Mouse (Mus musculus) B cell, adult 67 days (primary cell): ENCODE measurements around the gene Olfr1377. TPM values are rescaled to one million over a fixed set of nuclear protein-coding genes. Genes with fewer than 3 reads are reported as not detected.

Source experiments
- total RNA-seq, 2 experiments: library from RNA; stranded (reverse); gene quantifications; 4 replicates each; pipeline ENCODE4 v1.2.4; 2023

Olfr1377 gene
- total RNA-seq, result not detected

GRCm38 (mm10) chr11:50981667-50982066 lies at the start of gene Olfr1377:
Olfr1377 (plus strand) TSS chr11:50981967.

GRCm38 (mm10) chr11:50943506-50943905 lies 38.3 kb upstream of the Olfr1377 start, which contains the start of gene 4933414I15Rik:
4933414I15Rik (minus strand) TSS chr11:50943765.

GRCm38 (mm10) chr11:50953665-50954064 lies 28.1 kb upstream of the Olfr1377 start, which contains the start of gene Prop1:
Prop1 (minus strand) TSS chr11:50953765.

GRCm38 (mm10) chr11:50966230-50966629 lies 15.5 kb upstream of the Olfr1377 start, which contains the start of gene Olfr1378:
Olfr1378 (plus strand) TSS chr11:50966530.

GRCm38 (mm10) chr11:51003296-51003695 lies 21.5 kb downstream of the Olfr1377 start, which contains the start of gene Olfr51:
Olfr51 (plus strand) TSS chr11:51003596.

GRCm38 (mm10) chr11:51013936-51014335 lies 32.2 kb downstream of the Olfr1377 start, which contains the start of gene Olfr54:
Olfr54 (plus strand) TSS chr11:51014236.

Other genes starting within 250 kb of the Olfr1377 start
- gene Zfp354c, start 154.2 kb upstream of the Olfr1377 start, total RNA-seq, result 10 to 100 TPM in 1 of 2 experiments, 1 to 10 TPM in 1; 8.3 to 10.1 TPM
- gene Zfp879, start 140.4 kb upstream of the Olfr1377 start, total RNA-seq, result under 1 TPM in 1 of 2 experiments, not detected in 1; 0.58 TPM
- 10 to 100 TPM; 41.7 to 44.7 TPM for gene Grm6, start 131.3 kb upstream of the Olfr1377 start, total RNA-seq
- under 1 TPM; 0.26 to 0.56 TPM for gene Zfp454, start 94.3 kb upstream of the Olfr1377 start, total RNA-seq
- 1 to 10 TPM; 2.5 to 4.0 TPM for gene Zfp2, start 65.8 kb upstream of the Olfr1377 start, total RNA-seq
- 1 to 10 TPM in 1 of 2 experiments, under 1 TPM in 1; 0.75 to 1.8 TPM for gene Zfp354b, start 50.3 kb upstream of the Olfr1377 start, total RNA-seq
- not detected for gene 4933414I15Rik, start 38.2 kb upstream of the Olfr1377 start, total RNA-seq
- gene Prop1, start 28.2 kb upstream of the Olfr1377 start, total RNA-seq, result not detected
- gene Olfr1378, start 15.4 kb upstream of the Olfr1377 start, total RNA-seq, result not detected
- not detected for gene Olfr51, start 21.6 kb downstream of the Olfr1377 start, total RNA-seq
- gene Olfr54, start 32.3 kb downstream of the Olfr1377 start, total RNA-seq, result not detected
- gene Olfr1375, start 66.1 kb downstream of the Olfr1377 start, total RNA-seq, result not detected
- gene Zfp354a, start 77.3 kb downstream of the Olfr1377 start, total RNA-seq, result not detected
- not detected for gene Gm12569, start 238.5 kb downstream of the Olfr1377 start, total RNA-seq